Mouse (Mus musculus): ENCODE measurements around the gene Prss56. TPM values are rescaled to one million over a fixed set of nuclear protein-coding genes. Genes with fewer than 3 reads are reported as not detected.

Prss56 gene
- polyA plus RNA-seq, 1 experiment from 2014 or later, result 0.11 TPM

DNA sequence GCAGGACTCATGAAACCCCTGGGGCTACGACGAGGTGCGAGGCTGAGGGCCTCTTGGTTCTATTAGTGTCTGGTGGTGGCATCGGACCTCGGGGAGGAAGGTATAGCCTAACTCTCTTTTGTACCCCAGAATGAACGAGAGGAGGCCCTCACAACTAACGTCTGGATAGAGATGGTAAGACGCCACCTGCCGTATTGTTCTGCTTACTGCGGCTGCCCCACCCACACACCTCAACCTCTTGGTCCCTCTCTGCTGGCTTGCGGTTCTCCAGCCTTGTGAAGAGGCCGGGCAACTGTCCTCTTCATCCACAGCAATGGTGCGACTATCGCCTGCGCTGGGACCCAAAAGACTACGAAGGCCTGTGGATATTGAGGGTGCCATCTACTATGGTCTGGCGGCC, 23.2 kb downstream of the Prss56 start:
- H3K36me3 ChIP-seq, result no peaks in the 10 kb centered on the region
- no peak overlapping the region for H3K9ac ChIP-seq
- H3K27me3 ChIP-seq (replicated peaks), result peaks cover 58% of the 10 kb centered on the region
- WGBS, result 18% methylated on average over 17 of the region's 17 CpGs
- no peaks in the 10 kb centered on the region for H3K9me3 ChIP-seq
- ATAC-seq (ENCODE audit: extremely low read depth, insufficient number of reproducible peaks, low FRiP score, low TSS enrichment), result no peak
- no peak overlapping the region for H3K4me3 ChIP-seq
- 0 out of 2 replicates have a peak, but pooled peaks cover 6% of the 10 kb centered on the region for H3K4me1 ChIP-seq
- H3K4me2 ChIP-seq, result no peak overlapping the region
- H3K27ac ChIP-seq (replicated peaks), result no peak overlapping the region

DNA sequence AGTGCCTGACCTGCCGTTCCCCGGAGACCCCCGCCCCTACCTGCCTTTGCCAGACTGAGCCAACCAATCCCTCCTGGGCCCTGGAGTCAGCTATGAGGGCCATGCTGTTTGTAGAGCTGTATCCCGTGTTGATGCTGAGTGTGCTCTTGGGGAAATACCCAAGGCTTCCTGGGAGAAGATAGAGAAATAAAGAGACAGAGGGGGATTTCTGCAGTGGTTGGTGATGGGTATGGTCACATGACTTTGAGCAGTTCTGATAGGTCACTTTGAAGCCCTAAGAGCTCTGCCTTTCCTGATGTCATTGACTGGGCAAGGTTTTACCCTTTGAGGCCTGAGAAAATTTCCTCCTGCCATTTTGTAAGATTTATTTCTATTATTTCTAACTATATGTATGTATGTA, 28.3 kb downstream of the Prss56 start:
- peaks cover 26% of the 10 kb centered on the region for H3K4me1 ChIP-seq
- H3K4me2 ChIP-seq, result no peak overlapping the region
- no peak overlapping the region for H3K27ac ChIP-seq (replicated peaks)
- no peak overlapping the region for H3K4me3 ChIP-seq
- H3K9me3 ChIP-seq, result no peaks in the 10 kb centered on the region
- H3K27me3 ChIP-seq (replicated peaks), result peaks cover 41% of the 10 kb centered on the region
- no peak for ATAC-seq (ENCODE audit: extremely low read depth, insufficient number of reproducible peaks, low FRiP score, low TSS enrichment)
- no peaks in the 10 kb centered on the region for H3K36me3 ChIP-seq
- 75% methylated on average over 4 of the region's 4 CpGs for WGBS
- no peak overlapping the region for H3K9ac ChIP-seq

DNA sequence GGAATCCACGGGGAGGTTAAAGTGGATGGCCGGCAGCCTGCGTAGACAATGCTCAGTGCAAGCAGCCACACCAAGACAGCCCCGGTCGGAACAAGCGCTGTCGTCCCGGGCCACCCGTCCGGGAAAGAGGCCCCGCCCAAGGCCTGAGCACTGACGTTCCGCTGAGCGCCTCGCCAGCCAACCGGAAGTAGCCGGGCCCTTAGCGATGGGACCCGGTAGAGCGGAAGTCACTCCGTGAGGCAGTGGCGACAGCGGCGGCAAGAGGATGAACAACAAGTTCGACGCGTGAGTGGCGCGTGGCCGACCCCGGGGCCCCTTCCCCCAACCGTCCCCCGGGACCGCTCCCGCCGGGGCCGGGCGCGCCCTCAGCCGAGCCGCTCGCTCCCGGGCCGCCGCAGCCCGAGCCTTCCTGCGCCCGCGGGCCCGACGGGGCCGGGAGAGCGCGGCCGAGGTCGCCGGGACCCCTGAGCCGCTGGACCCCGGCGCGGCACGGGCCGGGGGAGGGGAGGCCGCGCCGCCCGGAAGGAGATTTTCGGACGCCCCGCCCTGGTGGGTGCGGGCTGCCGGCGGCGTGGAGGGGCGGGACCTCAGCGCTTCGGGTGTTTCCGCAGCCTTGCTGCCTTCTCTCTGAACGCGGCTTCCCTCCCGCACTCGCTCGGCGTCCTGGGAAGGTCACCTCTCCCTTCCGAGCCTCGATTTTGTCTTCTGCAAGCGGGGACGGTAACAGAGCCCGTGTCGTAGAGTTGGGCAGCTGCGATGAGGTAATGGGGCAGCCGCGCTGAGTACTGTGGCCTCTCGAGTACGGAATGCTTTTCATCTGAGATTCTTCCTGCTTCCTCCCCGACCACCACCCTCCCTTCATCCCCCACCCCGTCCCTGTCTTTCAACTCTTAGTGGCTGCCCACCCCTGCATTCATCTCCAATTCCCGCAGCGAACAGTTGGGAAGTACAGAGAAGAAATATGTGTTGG, 30.9 kb downstream of the Prss56 start, which contains the start of gene Eif4e2:
Gene Eif4e2 (plus strand): TSS at position 180 of the 970 bp plus-strand sequence.
- under 1% methylated on average over 96 of the region's 99 CpGs for WGBS
- peak within 1 kb of the TSS; percentile 99 for H3K9ac ChIP-seq

DNA sequence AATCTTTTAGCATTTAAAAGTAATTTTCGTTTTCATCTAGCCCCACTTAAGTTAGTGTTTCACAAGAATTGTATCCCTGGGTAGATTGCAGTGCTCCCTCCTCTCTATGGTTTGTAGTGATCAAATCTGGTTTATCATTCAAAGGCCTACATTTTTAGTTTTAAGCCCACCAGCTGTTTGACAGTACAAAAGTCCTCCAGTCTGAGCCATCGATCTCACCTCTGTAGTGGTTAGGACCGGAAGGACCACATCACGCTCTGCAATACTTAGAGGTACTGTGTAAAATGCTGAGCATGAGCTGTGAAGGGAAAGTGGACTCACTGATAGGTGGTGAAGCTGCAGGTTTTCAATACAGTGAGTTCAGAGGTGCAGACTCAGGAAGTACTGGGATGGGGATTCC, 31.6 kb downstream of the Prss56 start:
- Histone ChIP-seq H3K4me2 (peak overlapping the region; percentile 92), H3K36me3 (peaks cover 20% of the 10 kb centered on the region), H3K4me1 (peaks cover 42% of the 10 kb centered on the region), H3K27me3 (replicated peaks) (peaks cover 8% of the 10 kb centered on the region; the same call in 1 of the 2 replicates), H3K27ac (replicated peaks) (peak overlapping the region; percentile 100), H3K4me3 (peak overlapping the region; percentile 87), H3K9me3 (no peaks in the 10 kb centered on the region), H3K9ac (peak overlapping the region; percentile 99)
- ATAC-seq (ENCODE audit: extremely low read depth, insufficient number of reproducible peaks, low FRiP score, low TSS enrichment), result no peak
- WGBS, result 17% methylated on average over 4 of the region's 4 CpGs

More for the DNA sequence above, 30.9 kb downstream of the Prss56 start, which contains the start of gene Eif4e2:
- peak within 1 kb of the TSS; percentile 92 for H3K4me2 ChIP-seq
- peak within 1 kb of the TSS; percentile 87 for H3K4me3 ChIP-seq
- peaks cover 15% of the 10 kb centered on the region for H3K27me3 ChIP-seq (replicated peaks)
- H3K36me3 ChIP-seq, result peaks cover 14% of the 10 kb centered on the region
- peak within 1 kb of the TSS; percentile 100 for H3K27ac ChIP-seq (replicated peaks)
- H3K4me1 ChIP-seq, result peaks cover 42% of the 10 kb centered on the region
- peak; percentile 92 for ATAC-seq (ENCODE audit: extremely low read depth, insufficient number of reproducible peaks, low FRiP score, low TSS enrichment)
- H3K9me3 ChIP-seq, result no peaks in the 10 kb centered on the region

DNA sequence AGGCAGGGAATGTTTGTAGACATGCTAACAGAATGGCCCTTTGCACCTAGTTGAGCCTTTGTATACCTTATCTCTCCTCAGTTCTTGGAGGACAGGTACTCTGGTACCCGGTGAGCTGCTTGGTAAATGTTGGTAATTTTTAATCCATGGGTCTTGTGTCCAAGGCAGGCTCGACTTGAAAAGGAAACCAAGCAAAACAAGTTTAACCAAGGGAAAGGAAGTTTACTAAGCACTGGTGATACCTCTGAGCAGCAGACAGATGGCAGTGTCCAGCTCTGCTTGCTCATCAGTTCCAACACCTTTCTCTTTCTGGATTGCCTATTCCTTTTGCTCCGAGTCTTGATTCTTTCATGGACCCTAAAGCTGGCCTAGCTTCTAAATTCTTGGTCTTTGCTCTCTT, 34.8 kb downstream of the Prss56 start:
- Histone ChIP-seq H3K4me1 (peaks cover 39% of the 10 kb centered on the region), H3K4me3 (no peak overlapping the region), H3K4me2 (no peak overlapping the region), H3K9me3 (no peaks in the 10 kb centered on the region), H3K27me3 (replicated peaks) (no peaks in the 10 kb centered on the region), H3K36me3 (peaks cover 52% of the 10 kb centered on the region), H3K9ac (no peak overlapping the region), H3K27ac (replicated peaks) (no peak overlapping the region)
- no peak for ATAC-seq (ENCODE audit: extremely low read depth, insufficient number of reproducible peaks, low FRiP score, low TSS enrichment)
- WGBS, result 68% methylated on average over 3 of the region's 3 CpGs

DNA sequence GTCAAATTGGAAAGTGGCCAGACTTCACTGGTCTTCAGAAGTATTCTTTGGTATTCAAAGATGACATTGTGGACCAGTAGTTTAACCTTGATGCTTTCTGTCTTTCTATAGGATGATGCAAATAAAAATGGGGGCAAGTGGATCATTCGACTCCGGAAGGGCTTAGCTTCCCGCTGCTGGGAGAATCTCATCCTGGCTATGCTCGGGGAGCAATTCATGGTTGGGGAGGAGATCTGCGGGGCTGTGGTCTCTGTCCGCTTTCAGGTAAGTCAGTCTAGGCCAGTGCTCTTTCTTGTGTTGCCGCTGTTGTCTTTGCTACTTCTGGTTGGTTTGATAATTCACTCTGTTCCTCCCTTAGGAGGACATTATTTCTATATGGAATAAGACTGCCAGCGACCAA, 42.6 kb downstream of the Prss56 start:
- Histone ChIP-seq H3K36me3 (peaks cover 99% of the 10 kb centered on the region), H3K9ac (no peak overlapping the region), H3K4me2 (no peak overlapping the region), H3K4me1 (no peaks in the 10 kb centered on the region), H3K27me3 (replicated peaks) (no peaks in the 10 kb centered on the region), H3K9me3 (no peaks in the 10 kb centered on the region), H3K4me3 (no peak overlapping the region), H3K27ac (replicated peaks) (no peak overlapping the region)
- no peak for ATAC-seq (ENCODE audit: extremely low read depth, insufficient number of reproducible peaks, low FRiP score, low TSS enrichment)
- 94% methylated on average over 8 of the region's 8 CpGs for WGBS

DNA sequence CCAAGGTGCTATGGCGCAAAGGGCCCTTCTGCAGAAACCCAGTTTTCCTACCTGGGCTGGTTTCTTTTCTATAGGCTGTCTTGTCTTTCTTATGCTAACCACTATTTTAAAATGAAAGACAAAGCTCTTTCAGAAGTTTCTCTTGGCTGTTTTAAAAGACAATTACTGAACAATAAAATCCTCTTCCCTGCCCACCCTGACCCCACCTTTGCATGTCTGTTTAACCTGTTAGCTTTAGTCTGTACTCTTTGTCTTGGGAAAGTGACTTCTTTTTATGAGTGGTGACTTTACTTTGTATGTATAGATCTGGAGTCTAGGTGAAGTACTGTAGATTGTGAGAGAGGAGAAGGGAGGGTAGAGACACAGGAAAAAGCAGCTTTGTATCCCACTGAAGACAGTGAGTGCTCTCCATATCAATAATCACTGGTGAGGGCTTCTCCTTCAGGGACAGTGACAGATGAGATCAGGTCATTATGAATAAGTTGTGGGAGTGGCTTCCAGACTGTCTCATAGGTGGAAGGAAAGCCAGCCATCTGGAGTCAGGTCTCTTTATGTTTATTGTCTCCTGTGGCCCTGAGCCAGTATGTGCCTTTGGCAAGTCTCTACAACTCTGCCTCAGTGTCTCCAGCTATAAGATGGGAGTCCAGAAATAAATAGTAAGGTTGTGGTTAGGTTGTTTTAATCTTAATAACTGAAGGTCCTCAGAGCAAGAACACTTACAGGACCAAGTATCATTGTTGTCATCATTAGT, 43.5 kb downstream of the Prss56 start:
- H3K9me3 ChIP-seq, result no peaks in the 10 kb centered on the region

DNA sequence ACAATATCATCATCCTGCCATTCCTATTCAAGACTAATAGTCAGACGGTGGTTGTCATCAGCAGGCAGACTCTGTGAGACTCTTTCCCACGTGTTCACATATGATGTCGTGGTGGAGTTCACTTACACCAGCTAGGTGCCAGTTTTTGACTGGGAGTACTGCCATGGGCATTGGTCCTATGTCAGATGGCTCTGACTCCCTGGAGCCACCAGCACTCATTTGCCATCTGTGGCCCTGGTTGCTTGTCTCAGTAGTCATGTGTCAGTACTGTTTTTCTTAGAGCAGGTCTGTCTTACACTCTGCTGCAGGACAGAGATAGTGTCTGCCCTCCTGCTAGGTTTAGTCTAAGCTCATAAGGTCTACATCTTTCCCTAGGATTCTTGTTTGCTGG, 44.0 kb downstream of the Prss56 start:
- Histone ChIP-seq H3K36me3 (peaks cover 99% of the 10 kb centered on the region), H3K9ac (no peak overlapping the region), H3K27me3 (replicated peaks) (no peaks in the 10 kb centered on the region), H3K4me2 (no peak overlapping the region), H3K4me1 (no peaks in the 10 kb centered on the region), H3K4me3 (no peak overlapping the region), H3K9me3 (no peaks in the 10 kb centered on the region), H3K27ac (replicated peaks) (no peak overlapping the region)
- no peak for ATAC-seq (ENCODE audit: extremely low read depth, insufficient number of reproducible peaks, low FRiP score, low TSS enrichment)
- 88% methylated on average over 3 of the region's 3 CpGs for WGBS

More for the DNA sequence above, 43.5 kb downstream of the Prss56 start:
- 97% methylated on average over 1 of the region's 1 CpGs for WGBS
- Histone ChIP-seq H3K4me2 (no peak overlapping the region), H3K9ac (no peak overlapping the region), H3K27me3 (replicated peaks) (no peaks in the 10 kb centered on the region), H3K27ac (replicated peaks) (no peak overlapping the region), H3K4me1 (no peaks in the 10 kb centered on the region), H3K4me3 (no peak overlapping the region), H3K36me3 (peaks cover 99% of the 10 kb centered on the region)
- no peak for ATAC-seq (ENCODE audit: extremely low read depth, insufficient number of reproducible peaks, low FRiP score, low TSS enrichment)

DNA sequence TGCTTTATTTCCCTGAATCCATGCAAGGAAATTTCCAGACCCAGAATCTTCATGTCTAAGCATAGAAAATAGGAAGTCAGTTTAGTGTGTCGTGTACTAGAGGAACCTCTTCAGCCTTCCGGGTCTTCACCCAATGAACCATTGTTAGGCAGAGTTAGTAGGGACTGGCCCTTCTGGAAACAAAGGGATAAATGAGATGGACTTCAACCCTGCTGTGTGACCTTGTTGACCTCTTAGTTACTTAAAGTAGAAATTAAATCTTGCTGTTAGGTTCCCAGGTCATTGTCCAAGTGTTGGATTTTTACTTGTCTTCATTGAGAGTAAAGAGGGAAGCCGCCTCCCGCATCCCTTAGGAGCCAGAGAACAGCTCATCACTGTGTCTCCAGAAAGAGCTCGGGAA, 47.5 kb downstream of the Prss56 start:
- ATAC-seq (ENCODE audit: extremely low read depth, insufficient number of reproducible peaks, low FRiP score, low TSS enrichment), result no peak
- Histone ChIP-seq H3K27ac (replicated peaks) (no peak overlapping the region), H3K4me2 (no peak overlapping the region), H3K27me3 (replicated peaks) (no peaks in the 10 kb centered on the region), H3K4me3 (no peak overlapping the region), H3K9me3 (no peaks in the 10 kb centered on the region), H3K9ac (no peak overlapping the region), H3K4me1 (no peaks in the 10 kb centered on the region), H3K36me3 (peaks cover 100% of the 10 kb centered on the region)
- WGBS, result 93% methylated on average over 5 of the region's 5 CpGs

DNA sequence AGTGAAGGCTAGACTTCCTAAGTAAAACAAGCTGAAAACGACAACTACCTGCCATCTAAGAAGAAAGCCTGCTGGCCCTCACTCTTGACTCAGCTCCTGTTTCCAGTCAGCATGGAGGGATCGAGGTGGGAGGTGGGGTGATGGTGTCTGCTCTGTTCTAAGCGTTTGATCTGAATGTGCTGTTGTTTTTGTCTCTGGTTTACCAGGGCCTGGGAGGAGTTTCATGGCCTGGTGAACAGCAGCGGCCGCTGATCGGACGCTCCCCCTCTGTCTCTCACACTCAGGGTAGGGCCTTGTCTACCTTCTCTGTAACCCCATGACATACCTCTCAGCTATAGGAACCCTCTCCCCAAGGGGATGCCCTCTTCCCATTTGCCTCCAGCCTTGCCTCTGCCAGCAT, 49.1 kb downstream of the Prss56 start:
- H3K36me3 ChIP-seq, result peaks cover 100% of the 10 kb centered on the region
- WGBS, result 84% methylated on average over 7 of the region's 7 CpGs

More for the DNA sequence above, 49.1 kb downstream of the Prss56 start:
- no peaks in the 10 kb centered on the region for H3K4me1 ChIP-seq
- no peaks in the 10 kb centered on the region for H3K9me3 ChIP-seq
- H3K27ac ChIP-seq (replicated peaks), result no peak overlapping the region
- H3K4me3 ChIP-seq, result no peak overlapping the region
- H3K27me3 ChIP-seq (replicated peaks), result no peaks in the 10 kb centered on the region
- no peak overlapping the region for H3K4me2 ChIP-seq
- H3K9ac ChIP-seq, result no peak overlapping the region
- no peak for ATAC-seq (ENCODE audit: extremely low read depth, insufficient number of reproducible peaks, low FRiP score, low TSS enrichment)
